Mouse (Mus musculus) kidney, postnatal 0 days (tissue): Measurements from ENCODE around the gene Hist1h2bk. TPM values are rescaled to one million over a fixed set of nuclear protein-coding genes. Genes with fewer than 3 reads are reported as not detected.

Experiments
- ATAC-seq: fragments of 200-750 bp; cut with Nextera tagmentation; replicated peaks from 2 replicates; pipeline ENCODE4 v1.8.0; 2017; ENCODE audit warnings: low read depth, moderate number of reproducible peaks, moderate TSS enrichment, moderate library complexity; ENCODE audit not compliant: low FRiP score
- DNase-seq: peaks from one replicate; pipeline ENCODE4 v3.0.0-alpha.2; 2016; ENCODE audit warnings: low spot score
- H3K27ac ChIP-seq: fragments of 300-500 bp; sonication (generic); 2 replicates; pipeline ENCODE4 v1.5.1; 2014; ENCODE audit warnings: mild to moderate bottlenecking
- H3K27me3 ChIP-seq: fragments of 300-500 bp; sonication (generic); 2 replicates; pipeline ENCODE4 v1.6.1; 2014; ENCODE audit warnings: low read length, mixed read lengths; ENCODE audit not compliant: insufficient read depth
- H3K36me3 ChIP-seq: fragments of 300-500 bp; sonication (generic); 2 replicates; pipeline ENCODE4 v1.6.1; 2014; ENCODE audit warnings: low read length, mixed read lengths; ENCODE audit not compliant: insufficient read depth
- H3K4me1 ChIP-seq: fragments of 300-500 bp; sonication (generic); replicated peaks from 2 replicates; pipeline ENCODE4 v1.6.1; 2014; ENCODE audit warnings: antibody characterized with exemption, low read length, mixed read lengths; ENCODE audit not compliant: insufficient read depth
- H3K4me2 ChIP-seq: fragments of 300-500 bp; sonication (generic); 2 replicates; pipeline ENCODE4 v1.6.1; 2014; ENCODE audit warnings: mild to moderate bottlenecking, low read length, moderate library complexity, mixed read lengths
- H3K4me3 ChIP-seq: fragments of 300-500 bp; sonication (generic); replicated peaks from 2 replicates; pipeline ENCODE4 v1.5.1; 2014; ENCODE audit warnings: low read depth, low read length
- H3K9ac ChIP-seq: fragments of 300-500 bp; sonication (generic); 2 replicates; pipeline ENCODE4 v1.6.1; 2014; ENCODE audit warnings: low read depth, low read length
- H3K9me3 ChIP-seq: fragments of 300-500 bp; sonication (generic); replicated peaks from 2 replicates; pipeline ENCODE4 v1.6.1; 2016; ENCODE audit warnings: low read length, inconsistent platforms, mixed read lengths
- CTCF ChIP-seq: IDR thresholded peaks from 2 replicates; pipeline ENCODE4 v1.5.1; 2016; ENCODE audit warnings: antibody characterized with exemption, low read depth, mild to moderate bottlenecking, moderate library complexity
- WGBS: fragments of 180-500 bp; shearing (Covaris S2); extraction: QIAGEN DNeasy Blood & Tissue Kit; methylation state at CpG from one replicate; pipeline ENCODE4 v1.1.7; 2014; 5-methylcytosine and 5-hydroxymethylcytosine counted together
- polyA plus RNA-seq: library from polyadenylated mRNA; unstranded; fragments of >200 nt; fragmentation: Nextera tagmentation; extraction: Ambion mirVana; gene quantifications from 2 replicates; pipeline ENCODE4 v1.2.1, GENCODE M21; 2015

The Hist1h2bk gene
- polyA plus RNA-seq, 1 experiment from 2014 or later = 4.0 TPM

- H3K27ac ChIP-seq = no peak overlapping the region
- H3K9ac ChIP-seq = no peak overlapping the region
- no peaks in the 10 kb centered on the region for H3K9me3 ChIP-seq
- 0 out of 2 replicates have a peak, but pooled peaks cover 9% of the 10 kb centered on the region for H3K4me1 ChIP-seq
- TF ChIP-seq CTCF = no peak
- peak overlapping the region; percentile 49; the same call in 1 of the 2 replicates for H3K4me2 ChIP-seq
- DNase-seq (no peak), ATAC-seq (no peak)
- H3K4me3 ChIP-seq = no peak overlapping the region
- H3K36me3 ChIP-seq = no peaks in the 10 kb centered on the region
- peaks cover 77% of the 10 kb centered on the region for H3K27me3 ChIP-seq
- WGBS = 3% methylated on average over 12 of the region's 12 CpGs
These were observed 39.4 kb upstream of the Hist1h2bk start for GRCm38 (mm10) chr13:21996101-21996839.

- Histone ChIP-seq H3K4me2 (peak overlapping the region; percentile 30; the same call in 1 of the 2 replicates), H3K4me3 (no peak overlapping the region), H3K27ac (no peak overlapping the region), H3K9me3 (no peaks in the 10 kb centered on the region), H3K36me3 (no peaks in the 10 kb centered on the region), H3K4me1 (0 out of 2 replicates have a peak, but pooled peaks cover 9% of the 10 kb centered on the region), H3K9ac (no peak overlapping the region), H3K27me3 (peaks cover 82% of the 10 kb centered on the region)
- no peak for ATAC-seq
- WGBS = 2% methylated on average over 13 of the region's 13 CpGs
- DNase-seq = no peak
- no peak for TF ChIP-seq CTCF
These were observed 38.9 kb upstream of the Hist1h2bk start for GRCm38 (mm10) chr13:21996840-21997185.

DNA sequence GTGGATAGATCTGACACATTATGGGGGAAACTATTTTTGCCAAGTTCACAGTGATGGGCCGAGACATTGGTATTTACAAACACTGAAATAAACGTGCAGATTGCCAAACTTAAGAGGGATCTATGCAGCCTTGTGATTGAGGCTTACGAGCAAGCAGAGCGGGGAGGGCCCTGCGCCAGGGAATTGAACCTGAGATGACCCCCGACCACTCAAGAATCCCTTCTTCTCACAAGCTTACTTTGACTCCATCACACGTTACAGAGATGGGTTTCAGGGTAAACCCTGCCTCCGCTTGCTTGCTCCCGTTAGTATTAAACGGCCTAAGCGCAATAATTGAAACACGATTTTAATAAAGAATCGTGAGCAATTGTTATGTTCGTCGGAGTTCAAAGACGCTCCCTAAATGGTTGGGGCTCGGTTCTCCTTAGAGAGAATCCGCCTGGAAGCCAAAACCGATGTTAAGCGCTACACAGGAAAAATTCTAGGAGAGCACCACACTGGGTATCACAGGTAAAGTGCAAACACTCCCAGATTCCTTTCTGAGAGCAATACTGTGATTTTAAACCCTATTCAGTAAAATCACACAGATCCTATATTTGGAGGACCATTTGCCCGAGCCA is 38.4 kb upstream of the Hist1h2bk start:
- DNase-seq (no peak), ATAC-seq (no peak)
- 0 out of 2 replicates have a peak, but pooled peaks cover 9% of the 10 kb centered on the region for H3K4me1 ChIP-seq
- TF ChIP-seq CTCF = no peak
- H3K4me2 ChIP-seq = 0 out of 2 replicates have a peak overlapping the region, but pooled peaks have one; percentile 30
- 2% methylated on average over 21 of the region's 21 CpGs for WGBS
- no peak overlapping the region for H3K4me3 ChIP-seq
- H3K27ac ChIP-seq = no peak overlapping the region
- peaks cover 87% of the 10 kb centered on the region for H3K27me3 ChIP-seq
- no peaks in the 10 kb centered on the region for H3K36me3 ChIP-seq
- H3K9me3 ChIP-seq = no peaks in the 10 kb centered on the region
- no peak overlapping the region for H3K9ac ChIP-seq

DNA sequence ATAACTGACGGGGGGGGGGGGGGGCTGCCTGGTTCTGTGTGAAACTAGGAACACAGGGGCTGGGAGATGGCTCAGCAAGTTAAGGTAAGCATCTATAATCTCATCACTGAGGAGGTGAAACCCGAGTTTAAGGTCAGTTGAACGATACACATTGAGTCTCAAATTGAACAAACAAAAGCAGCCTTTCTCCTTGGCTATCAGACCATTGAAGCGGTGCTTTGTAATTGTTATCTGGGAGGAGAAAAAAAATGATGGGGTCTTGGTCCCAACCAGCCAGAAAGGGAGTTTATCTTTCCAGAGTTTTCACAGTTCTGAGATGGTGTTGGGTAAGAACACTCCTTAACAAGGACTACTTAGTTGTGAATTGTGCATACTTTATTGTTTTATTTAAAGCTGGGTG is 37.8 kb upstream of the Hist1h2bk start:
- H3K9ac ChIP-seq = no peak overlapping the region
- no peak for DNase-seq
- no peak for ATAC-seq
- H3K36me3 ChIP-seq = no peaks in the 10 kb centered on the region
- 0 out of 2 replicates have a peak, but pooled peaks cover 9% of the 10 kb centered on the region for H3K4me1 ChIP-seq
- no peak overlapping the region for H3K27ac ChIP-seq
- WGBS = 9% methylated on average over 4 of the region's 4 CpGs
- peaks cover 91% of the 10 kb centered on the region for H3K27me3 ChIP-seq
- no peak overlapping the region for H3K4me2 ChIP-seq
- no peak overlapping the region for H3K4me3 ChIP-seq
- TF ChIP-seq CTCF = no peak
- H3K9me3 ChIP-seq = no peaks in the 10 kb centered on the region

GRCm38 (mm10) chr13:21998412-21998811 is 37.3 kb upstream of the Hist1h2bk start:
- H3K27me3 ChIP-seq = peaks cover 94% of the 10 kb centered on the region
- WGBS = 17% methylated on average over 3 of the region's 3 CpGs
- no peak overlapping the region for H3K27ac ChIP-seq
- no peak for DNase-seq
- H3K36me3 ChIP-seq = no peaks in the 10 kb centered on the region
- no peak overlapping the region for H3K4me2 ChIP-seq
- no peaks in the 10 kb centered on the region for H3K9me3 ChIP-seq
- no peak for ATAC-seq
- no peak overlapping the region for H3K4me3 ChIP-seq
- TF ChIP-seq CTCF = no peak
- 0 out of 2 replicates have a peak, but pooled peaks cover 9% of the 10 kb centered on the region for H3K4me1 ChIP-seq
- H3K9ac ChIP-seq = no peak overlapping the region

GRCm38 (mm10) chr13:21999147-21999546 is 36.5 kb upstream of the Hist1h2bk start:
- H3K9me3 ChIP-seq = no peaks in the 10 kb centered on the region
- 34% methylated on average over 4 of the region's 4 CpGs for WGBS
- no peak for ATAC-seq
- H3K36me3 ChIP-seq = no peaks in the 10 kb centered on the region
- H3K4me1 ChIP-seq = 0 out of 2 replicates have a peak, but pooled peaks cover 9% of the 10 kb centered on the region
- no peak overlapping the region for H3K9ac ChIP-seq
- TF ChIP-seq CTCF = no peak
- H3K27ac ChIP-seq = no peak overlapping the region
- H3K4me2 ChIP-seq = no peak overlapping the region
- peaks cover 96% of the 10 kb centered on the region for H3K27me3 ChIP-seq
- no peak overlapping the region for H3K4me3 ChIP-seq
- DNase-seq = no peak
